Mouse (Mus musculus): Measurements from ENCODE around the gene Hsdl2. TPM values are rescaled to one million over a fixed set of nuclear protein-coding genes. Genes with fewer than 3 reads are reported as not detected.

The Hsdl2 gene
- total and polyA plus RNA-seq, 2 experiments from 2014 or later = 117 to 262 TPM

GRCm38 (mm10) chr4:59594614-59595013 lies 13.3 kb downstream of the Hsdl2 start:
- Histone ChIP-seq H3K9ac (replicated peaks; ENCODE audit: low read depth, low read length) (no peak overlapping the region), H3K36me3 (replicated peaks; ENCODE audit: control insufficient read depth, insufficient read depth, low read length) (peaks cover 45% of the 10 kb centered on the region), H3K9me3 (replicated peaks; ENCODE audit: control insufficient read depth, low read length) (no peaks in the 10 kb centered on the region), H3K27ac (ENCODE audit: low read depth) (no peak overlapping the region), H3K4me2 (ENCODE audit: low read depth, low read length) (no peak overlapping the region), H3K27me3 (ENCODE audit: control insufficient read depth, insufficient read depth, low read length) (no peaks in the 10 kb centered on the region), H3K4me1 (ENCODE audit: control insufficient read depth, insufficient read depth) (no peaks in the 10 kb centered on the region), H3K4me3 (ENCODE audit: low read depth, low read length) (no peak overlapping the region)
- no peak for TF ChIP-seq CTCF (IDR thresholded peaks at IDR 0.05; ENCODE audit: low read depth)
- TF ChIP-seq EP300 (IDR thresholded peaks at IDR 0.05; ENCODE audit: low read depth) = no peak
- DNase-seq (ENCODE audit: low spot score) (no peak), ATAC-seq (ENCODE audit: insufficient read depth, low read depth) (no peak)
- 63% methylated on average over 2 of the region's 2 CpGs for WGBS

GRCm38 (mm10) chr4:59596556-59596955 lies 15.2 kb downstream of the Hsdl2 start:
- H3K9ac ChIP-seq (replicated peaks; ENCODE audit: low read depth, low read length) = no peak overlapping the region
- ATAC-seq (ENCODE audit: insufficient read depth, low read depth) (no peak), DNase-seq (ENCODE audit: low spot score) (no peak)
- WGBS = 84% methylated on average over 2 of the region's 2 CpGs
- peaks cover 61% of the 10 kb centered on the region for H3K36me3 ChIP-seq (replicated peaks; ENCODE audit: control insufficient read depth, insufficient read depth, low read length)
- no peaks in the 10 kb centered on the region for H3K9me3 ChIP-seq (replicated peaks; ENCODE audit: control insufficient read depth, low read length)
- H3K4me3 ChIP-seq (ENCODE audit: low read depth, low read length) = no peak overlapping the region
- TF ChIP-seq EP300 (IDR thresholded peaks at IDR 0.05; ENCODE audit: low read depth) = no peak
- TF ChIP-seq CTCF (IDR thresholded peaks at IDR 0.05; ENCODE audit: low read depth) = no peak
- no peak overlapping the region for H3K4me2 ChIP-seq (ENCODE audit: low read depth, low read length)
- H3K4me1 ChIP-seq (ENCODE audit: control insufficient read depth, insufficient read depth) = no peaks in the 10 kb centered on the region
- no peaks in the 10 kb centered on the region for H3K27me3 ChIP-seq (ENCODE audit: control insufficient read depth, insufficient read depth, low read length)
- no peak overlapping the region for H3K27ac ChIP-seq (ENCODE audit: low read depth)

GRCm38 (mm10) chr4:59602704-59603103 lies 21.3 kb downstream of the Hsdl2 start:
- WGBS = 83% methylated on average over 4 of the region's 4 CpGs
- no peaks in the 10 kb centered on the region for H3K9me3 ChIP-seq (replicated peaks; ENCODE audit: control insufficient read depth, low read length)
- no peak overlapping the region for H3K4me2 ChIP-seq (ENCODE audit: low read depth, low read length)
- no peaks in the 10 kb centered on the region for H3K27me3 ChIP-seq (ENCODE audit: control insufficient read depth, insufficient read depth, low read length)
- H3K36me3 ChIP-seq (replicated peaks; ENCODE audit: control insufficient read depth, insufficient read depth, low read length) = peaks cover 56% of the 10 kb centered on the region
- H3K9ac ChIP-seq (replicated peaks; ENCODE audit: low read depth, low read length) = no peak overlapping the region
- ATAC-seq (ENCODE audit: insufficient read depth, low read depth) (no peak), DNase-seq (ENCODE audit: low spot score) (no peak)
- H3K4me3 ChIP-seq (ENCODE audit: low read depth, low read length) = no peak overlapping the region
- no peaks in the 10 kb centered on the region for H3K4me1 ChIP-seq (ENCODE audit: control insufficient read depth, insufficient read depth)
- no peak overlapping the region for H3K27ac ChIP-seq (ENCODE audit: low read depth)
- TF ChIP-seq CTCF (IDR thresholded peaks at IDR 0.05; ENCODE audit: low read depth) (peak; percentile 39), EP300 (IDR thresholded peaks at IDR 0.05; ENCODE audit: low read depth) (no peak)

GRCm38 (mm10) chr4:59604892-59605291 lies 23.5 kb downstream of the Hsdl2 start:
- DNase-seq (ENCODE audit: low spot score) = no peak
- 78% methylated on average over 3 of the region's 3 CpGs for WGBS

GRCm38 (mm10) chr4:59605501-59605900 lies 24.1 kb downstream of the Hsdl2 start:
- H3K27ac ChIP-seq (ENCODE audit: low read depth) = no peak overlapping the region
- H3K4me3 ChIP-seq (ENCODE audit: low read depth, low read length) = no peak overlapping the region
- peaks cover 36% of the 10 kb centered on the region for H3K36me3 ChIP-seq (replicated peaks; ENCODE audit: control insufficient read depth, insufficient read depth, low read length)
- H3K27me3 ChIP-seq (ENCODE audit: control insufficient read depth, insufficient read depth, low read length) = no peaks in the 10 kb centered on the region
- ATAC-seq (ENCODE audit: insufficient read depth, low read depth) (no peak), DNase-seq (ENCODE audit: low spot score) (no peak)
- no peak overlapping the region for H3K4me2 ChIP-seq (ENCODE audit: low read depth, low read length)
- 96% methylated on average over 3 of the region's 3 CpGs for WGBS
- no peak overlapping the region for H3K9ac ChIP-seq (replicated peaks; ENCODE audit: low read depth, low read length)
- H3K4me1 ChIP-seq (ENCODE audit: control insufficient read depth, insufficient read depth) = no peaks in the 10 kb centered on the region
- TF ChIP-seq EP300 (IDR thresholded peaks at IDR 0.05; ENCODE audit: low read depth) = no peak
- TF ChIP-seq CTCF (IDR thresholded peaks at IDR 0.05; ENCODE audit: low read depth) = no peak
- H3K9me3 ChIP-seq (replicated peaks; ENCODE audit: control insufficient read depth, low read length) = no peaks in the 10 kb centered on the region

More at GRCm38 (mm10) chr4:59604892-59605291, 23.5 kb downstream of the Hsdl2 start:
- Histone ChIP-seq H3K4me1 (ENCODE audit: control insufficient read depth, insufficient read depth) (no peaks in the 10 kb centered on the region), H3K4me3 (ENCODE audit: low read depth, low read length) (no peak overlapping the region), H3K27ac (ENCODE audit: low read depth) (no peak overlapping the region), H3K9ac (replicated peaks; ENCODE audit: low read depth, low read length) (no peak overlapping the region), H3K4me2 (ENCODE audit: low read depth, low read length) (no peak overlapping the region), H3K36me3 (replicated peaks; ENCODE audit: control insufficient read depth, insufficient read depth, low read length) (peaks cover 39% of the 10 kb centered on the region), H3K27me3 (ENCODE audit: control insufficient read depth, insufficient read depth, low read length) (no peaks in the 10 kb centered on the region), H3K9me3 (replicated peaks; ENCODE audit: control insufficient read depth, low read length) (no peaks in the 10 kb centered on the region)
- TF ChIP-seq CTCF (IDR thresholded peaks at IDR 0.05; ENCODE audit: low read depth) = no peak
- no peak for ATAC-seq (ENCODE audit: insufficient read depth, low read depth)

GRCm38 (mm10) chr4:59610411-59610810 lies 29.0 kb downstream of the Hsdl2 start:
- DNase-seq (ENCODE audit: low spot score) (no peak), ATAC-seq (ENCODE audit: insufficient read depth, low read depth) (no peak)
- TF ChIP-seq EP300 (IDR thresholded peaks at IDR 0.05; ENCODE audit: low read depth) (no peak), CTCF (IDR thresholded peaks at IDR 0.05; ENCODE audit: low read depth) (no peak)
- Histone ChIP-seq H3K27ac (ENCODE audit: low read depth) (no peak overlapping the region), H3K36me3 (replicated peaks; ENCODE audit: control insufficient read depth, insufficient read depth, low read length) (peaks cover 32% of the 10 kb centered on the region), H3K4me1 (ENCODE audit: control insufficient read depth, insufficient read depth) (no peaks in the 10 kb centered on the region), H3K4me3 (ENCODE audit: low read depth, low read length) (no peak overlapping the region), H3K4me2 (ENCODE audit: low read depth, low read length) (no peak overlapping the region), H3K9me3 (replicated peaks; ENCODE audit: control insufficient read depth, low read length) (no peaks in the 10 kb centered on the region), H3K27me3 (ENCODE audit: control insufficient read depth, insufficient read depth, low read length) (no peaks in the 10 kb centered on the region), H3K9ac (replicated peaks; ENCODE audit: low read depth, low read length) (no peak overlapping the region)
- 66% methylated on average over 3 of the region's 3 CpGs for WGBS
